Comparison of ENCODE assay signal across 8 mouse cellular contexts in the genomic region with DNA sequence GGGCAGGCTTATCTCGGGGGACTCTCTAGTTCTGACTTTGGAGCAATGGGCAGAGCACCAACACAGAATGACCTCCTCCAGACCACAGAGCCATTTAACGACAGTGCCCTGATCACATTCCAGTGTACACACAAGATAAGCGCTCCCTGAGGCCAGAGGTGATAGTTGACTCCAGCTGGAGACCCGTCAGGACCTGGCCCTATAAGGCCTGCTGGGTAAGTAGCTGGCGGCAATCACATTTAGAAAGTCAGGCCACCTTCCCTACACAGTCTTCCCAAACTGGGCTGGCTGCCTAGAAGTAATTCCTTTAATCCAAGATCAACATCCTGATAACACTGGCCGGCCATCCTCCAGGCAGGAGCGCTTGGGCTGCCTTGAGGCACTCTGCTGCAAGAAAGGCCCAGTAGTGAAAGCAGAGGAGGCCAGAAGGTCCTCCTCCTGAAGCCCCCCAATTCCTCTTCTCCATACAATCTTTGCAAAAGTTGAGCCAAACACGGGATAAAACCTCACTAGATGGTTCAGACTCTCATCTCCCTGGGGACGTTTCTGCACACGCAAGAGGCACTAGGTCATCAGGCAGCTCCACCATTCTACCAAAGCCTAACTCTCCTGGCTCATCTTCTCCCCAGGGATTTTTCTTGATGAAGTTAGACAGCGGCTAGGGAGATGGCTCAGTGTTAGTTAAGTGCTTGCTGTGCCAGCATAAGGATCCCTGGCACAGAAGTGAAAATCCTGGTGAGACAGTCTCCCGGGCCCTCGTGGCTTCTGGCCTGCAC. TPM values are rescaled to one million over a fixed set of nuclear protein-coding genes. Genes with fewer than 3 reads are reported as not detected.
DNase-seq lines count a peak whose midpoint lies in the region; ATAC-seq and TF ChIP-seq lines count a peak whose summit lies in the region.
"Had no signal": no experiment of that assay in that cellular context is flagged by ENCODE, and none has a peak within 500 bp of the region (broad histone marks: within the 10 kb centered on the region; RNA-seq: fewer than 3 reads in every experiment).

No protein-coding gene starts in this region.

- peak; percentile 22 for ATAC-seq in heart, postnatal 0 days (ENCODE audit: insufficient read depth, low read depth)
- peak; percentile 74 for ATAC-seq in liver, embryonic 11.5 days (replicated peaks; ENCODE audit: low FRiP score)
- no peak for ATAC-seq in midbrain, embryonic 14.5 days (ENCODE audit: low FRiP score, low TSS enrichment)

- H3K4me2 ChIP-seq in heart, postnatal 0 days (ENCODE audit: low read depth, low read length) = no peak overlapping the region
- peak overlapping the region; percentile 40 for H3K4me2 ChIP-seq in liver, embryonic 11.5 days
- H3K4me2 ChIP-seq in midbrain, embryonic 14.5 days (ENCODE audit: low read length) = no peak overlapping the region
- H3K4me2 ChIP-seq: limb, embryonic 15.5 days had no signal

- no peak for TF ChIP-seq POLR2A in MEL (IDR thresholded peaks at IDR 0.05; ENCODE audit: control insufficient read depth in 1 of 2, insufficient read depth in 1 of 2, low read depth in 1 of 2, low read length in 2 of 2, poor library complexity in 1 of 2)

- no peak for TF ChIP-seq CTCF in MEL (IDR thresholded peaks at IDR 0.05 in 2 of 3, conservative IDR thresholded peaks at IDR 0.05 in 1 of 3; ENCODE audit: control insufficient read depth in 1 of 3, insufficient read depth in 1 of 3, low read depth in 2 of 3, low read length in 3 of 3, poor library complexity in 1 of 3, severe bottlenecking in 1 of 3)
- TF ChIP-seq CTCF in heart, postnatal 0 days (IDR thresholded peaks at IDR 0.05; ENCODE audit: low read depth) = no peak

- TF ChIP-seq EP300 in MEL (IDR thresholded peaks at IDR 0.05; ENCODE audit: low read depth in 1 of 2, low read length in 2 of 2) = no peak
- TF ChIP-seq EP300 in heart, postnatal 0 days (IDR thresholded peaks at IDR 0.05; ENCODE audit: low read depth) = no peak

- H3K9ac ChIP-seq in MEL (ENCODE audit: control insufficient read depth, low read depth, low read length, poor library complexity, severe bottlenecking) = no peak overlapping the region
- H3K9ac ChIP-seq in heart, postnatal 0 days (replicated peaks; ENCODE audit: low read depth, low read length) = no peak overlapping the region
- peak overlapping the region; percentile 30; the same call in 1 of the 2 replicates for H3K9ac ChIP-seq in liver, embryonic 11.5 days (ENCODE audit: low read depth, low read length)
- no peak overlapping the region for H3K9ac ChIP-seq in midbrain, embryonic 14.5 days (replicated peaks; ENCODE audit: low read length)
- H3K9ac ChIP-seq: limb, embryonic 15.5 days had no signal

- no peaks in the 10 kb centered on the region for H3K9me3 ChIP-seq in MEL (replicated peaks; ENCODE audit: insufficient read depth, low read length)
- H3K9me3 ChIP-seq in heart, postnatal 0 days (replicated peaks; ENCODE audit: control insufficient read depth, low read length) = no peaks in the 10 kb centered on the region
- no peaks in the 10 kb centered on the region for H3K9me3 ChIP-seq in liver, embryonic 11.5 days (ENCODE audit: control insufficient read depth, low read length)
- H3K9me3 ChIP-seq in midbrain, embryonic 14.5 days (ENCODE audit: control insufficient read depth, low read length) = no peaks in the 10 kb centered on the region
- H3K9me3 ChIP-seq: limb, embryonic 15.5 days had no signal

- peaks cover 22% of the 10 kb centered on the region; the same call in 1 of the 2 replicates for H3K79me2 ChIP-seq in MEL (ENCODE audit: control insufficient read depth, insufficient read depth, low read length, poor library complexity)

- no peak for TF ChIP-seq RAD21 in MEL (IDR thresholded peaks at IDR 0.05; ENCODE audit: low read depth, low read length)

- H3K27ac ChIP-seq in MEL (ENCODE audit: control insufficient read depth, low read depth, low read length) = peak overlapping the region; percentile 67
- H3K27ac ChIP-seq in heart, postnatal 0 days (ENCODE audit: low read depth) = peak overlapping the region; percentile 40
- peak overlapping the region; percentile 66 for H3K27ac ChIP-seq in liver, embryonic 11.5 days (ENCODE audit: low read depth, low read length)
- H3K27ac ChIP-seq in midbrain, embryonic 14.5 days (replicated peaks; ENCODE audit: low read depth, low read length) = no peak overlapping the region
- H3K27ac ChIP-seq: limb, embryonic 15.5 days had no signal

- no peaks in the 10 kb centered on the region for H3K27me3 ChIP-seq in MEL (ENCODE audit: control insufficient read depth in 1 of 2, insufficient read depth in 2 of 2, low read length in 2 of 2)
- no peaks in the 10 kb centered on the region for H3K27me3 ChIP-seq in heart, postnatal 0 days (ENCODE audit: control insufficient read depth, insufficient read depth, low read length)
- no peaks in the 10 kb centered on the region for H3K27me3 ChIP-seq in liver, embryonic 11.5 days (replicated peaks; ENCODE audit: control insufficient read depth, insufficient read depth, low read length)
- no peaks in the 10 kb centered on the region for H3K27me3 ChIP-seq in midbrain, embryonic 14.5 days (ENCODE audit: control insufficient read depth, insufficient read depth, low read length)
- H3K27me3 ChIP-seq: limb, embryonic 15.5 days had no signal

- no peak overlapping the region for H3K4me3 ChIP-seq in MEL (ENCODE audit: control insufficient read depth in 1 of 2, insufficient read depth in 1 of 2, low read depth in 2 of 2, low read length in 2 of 2)
- H3K4me3 ChIP-seq in heart, postnatal 0 days (ENCODE audit: low read depth, low read length) = no peak overlapping the region
- H3K4me3 ChIP-seq in liver, embryonic 11.5 days (ENCODE audit: low read depth, low read length) = no peak overlapping the region
- no peak overlapping the region for H3K4me3 ChIP-seq in midbrain, embryonic 14.5 days (replicated peaks; ENCODE audit: low read depth, low read length)
- H3K4me3 ChIP-seq: limb, embryonic 15.5 days had no signal

- peak; percentile 52 for DNase-seq in 3134 (ENCODE audit: extremely low read depth, insufficient read length, low spot score)
- no peak for DNase-seq in MEL (ENCODE audit: low read depth, low spot score)
- no peak for DNase-seq in heart, postnatal 0 days (ENCODE audit: low spot score)
- DNase-seq in liver, embryonic 11.5 days (ENCODE audit: low spot score) = no peak
- no peak for DNase-seq in cerebellum, adult 18-20 months
- DNase-seq in left cerebral cortex, adult 18-20 months (ENCODE audit: low spot score in 2 of 2) = no peak
- no peak for DNase-seq in midbrain, embryonic 14.5 days

- WGBS in heart, postnatal 0 days = 32% methylated on average over 13 of the region's 13 CpGs
- WGBS in liver, embryonic 11.5 days = 44% methylated on average over 13 of the region's 13 CpGs
- WGBS in midbrain, embryonic 14.5 days = 82% methylated on average over 13 of the region's 13 CpGs

- H3K36me3 ChIP-seq in MEL (ENCODE audit: control insufficient read depth in 1 of 2, insufficient read depth in 2 of 2, low read length in 2 of 2) = peaks cover 14 to 64% of the 10 kb centered on the region in 2 experiments
- no peaks in the 10 kb centered on the region for H3K36me3 ChIP-seq in heart, postnatal 0 days (replicated peaks; ENCODE audit: control insufficient read depth, insufficient read depth, low read length)
- no peaks in the 10 kb centered on the region for H3K36me3 ChIP-seq in liver, embryonic 11.5 days (ENCODE audit: control insufficient read depth, insufficient read depth, low read length)
- H3K36me3 ChIP-seq in midbrain, embryonic 14.5 days (ENCODE audit: control insufficient read depth, insufficient read depth, low read length) = 0 out of 2 replicates have a peak, but pooled peaks cover 2% of the 10 kb centered on the region
- H3K36me3 ChIP-seq: limb, embryonic 15.5 days had no signal

- H3K4me1 ChIP-seq in MEL (ENCODE audit: control insufficient read depth in 1 of 2, insufficient read depth in 2 of 2, low read length in 2 of 2) = peaks cover 57 to 59% of the 10 kb centered on the region in 2 experiments
- peaks cover 42% of the 10 kb centered on the region for H3K4me1 ChIP-seq in heart, postnatal 0 days (ENCODE audit: control insufficient read depth, insufficient read depth)
- H3K4me1 ChIP-seq in liver, embryonic 11.5 days (replicated peaks; ENCODE audit: control insufficient read depth, insufficient read depth, low read length) = peaks cover 68% of the 10 kb centered on the region
- no peaks in the 10 kb centered on the region for H3K4me1 ChIP-seq in midbrain, embryonic 14.5 days (ENCODE audit: control insufficient read depth, insufficient read depth, low read length)

TF ChIP-seq in MEL, 35 proteins besides CTCF, POLR2A, EP300 and RAD21:
- no peak for TF ChIP-seq CHD2 (IDR thresholded peaks at IDR 0.05; ENCODE audit: low read length)

RNA-seq across cellular contexts. Expression of gene Tbc1d2b, which starts 9.8 kb away (rescaled TPM):
- total RNA-seq in MEL (2012; rRNA removed) = 6.5 and 7.1 TPM in 2 replicates
- 10 to 100 TPM in 1 of 2 experiments, not detected in 1; 12.6 TPM for polyA plus RNA-seq in MEL (2012; ENCODE audit: insufficient read depth in 1 of 2, insufficient read length in 2 of 2, low read depth in 1 of 2, low replicate concordance in 2 of 2, missing spikeins in 1 of 2)
- total RNA-seq in heart, postnatal 0 days (2014; rRNA removed; ENCODE audit: low replicate concordance) = 11.6 and 24.7 TPM in 2 replicates
- polyA plus RNA-seq in heart, postnatal 0 days (2015; fragmentation: Nextera tagmentation; extraction: Ambion mirVana) = 2.9 and 3.2 TPM in 2 replicates
- 13.2 and 14.2 TPM in 2 replicates for polyA plus RNA-seq in liver, embryonic 11.5 days (2014; fragmentation: Nextera tagmentation; extraction: Ambion mirVana)
- 10 to 100 TPM; 14.2 to 15.6 TPM for total RNA-seq in left cerebral cortex, adult 18-20 months (2021)
- polyA plus RNA-seq in midbrain, embryonic 14.5 days (2014; fragmentation: Nextera tagmentation; extraction: Ambion mirVana) = 4.1 and 6.9 TPM in 2 replicates
